Mouse (Mus musculus): ENCODE measurements around the gene Sytl2. TPM values are rescaled to one million over a fixed set of nuclear protein-coding genes. Genes with fewer than 3 reads are reported as not detected.
A peak's percentile ranks its signal among the peaks of the same experiment; 100 is the strongest.

Gene Sytl2
- total RNA-seq, 2 experiments from 2014 or later, result 2.5 to 3.2 TPM

DNA sequence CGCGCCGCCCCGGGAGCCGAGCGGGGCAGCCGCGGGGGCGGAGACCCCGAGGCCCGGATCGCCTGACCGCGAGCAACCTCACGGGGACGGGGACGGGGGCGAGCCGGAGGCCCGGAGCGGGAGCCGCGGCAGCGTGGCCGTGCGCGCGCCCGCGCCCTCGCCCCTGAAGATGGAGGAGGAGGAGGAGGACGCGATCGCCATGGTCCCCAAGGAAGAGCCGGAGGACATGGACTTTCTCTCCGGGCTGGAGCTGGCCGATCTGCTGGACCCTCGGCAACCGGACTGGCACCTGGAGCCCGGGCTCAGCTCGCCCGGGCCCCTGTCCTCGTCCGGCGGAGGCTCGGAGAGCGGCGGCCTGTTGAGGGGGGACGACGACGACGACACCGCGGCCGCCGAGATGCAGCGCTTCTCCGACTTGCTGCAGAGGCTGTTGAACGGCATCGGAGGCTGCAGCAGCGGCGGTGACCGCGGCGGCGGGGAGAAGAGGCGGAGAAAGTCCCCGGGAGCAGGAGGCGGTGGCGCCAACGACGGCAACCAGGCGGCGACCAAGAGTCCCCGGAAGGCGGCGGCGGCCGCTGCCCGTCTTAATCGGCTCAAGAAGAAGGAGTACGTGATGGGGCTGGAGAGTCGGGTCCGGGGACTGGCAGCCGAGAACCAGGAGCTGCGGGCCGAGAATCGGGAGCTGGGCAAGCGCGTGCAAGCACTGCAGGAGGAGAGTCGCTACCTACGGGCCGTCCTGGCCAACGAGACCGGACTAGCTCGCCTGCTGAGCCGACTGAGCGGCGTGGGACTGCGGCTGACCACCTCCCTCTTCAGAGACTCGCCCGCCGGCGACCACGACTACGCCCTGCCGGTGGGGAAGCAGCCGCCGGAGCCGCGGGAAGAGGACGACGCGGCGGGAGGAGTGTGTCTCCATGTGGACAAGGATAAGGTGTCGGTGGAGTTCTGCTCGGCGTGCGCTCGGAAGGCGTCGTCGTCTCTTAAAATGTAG lies 141.3 kb downstream of the Sytl2 start:
- intact Hi-C loops (cut with DNase I), result loop anchor here (1.0 kb wide), 1 partner anchor 32 kb away; no protein-coding TSS in a partner anchor
- peak; percentile 54 for DNase-seq (ENCODE audit: low spot score)

DNA sequence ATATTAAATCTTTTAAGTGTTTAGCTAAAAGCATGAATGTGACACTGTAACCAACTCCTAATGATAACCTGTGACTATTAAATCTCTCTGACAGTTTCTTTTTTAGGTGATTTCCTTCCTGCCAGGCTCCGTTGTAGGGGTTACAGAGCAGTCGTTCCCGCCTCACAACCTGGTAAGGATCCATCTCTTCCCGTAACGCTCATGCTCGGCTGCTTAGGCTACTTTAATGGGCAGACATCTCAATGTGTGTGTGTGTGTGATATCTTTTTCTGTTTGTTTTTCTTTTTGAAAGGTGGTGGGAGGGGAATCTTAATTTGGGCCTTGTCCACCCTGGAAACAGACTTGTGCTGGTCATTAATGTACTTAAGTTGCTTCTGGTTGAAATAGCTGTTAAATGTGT lies 142.2 kb downstream of the Sytl2 start:
- intact Hi-C loops (cut with DNase I), result no loop called here
- DNase-seq (ENCODE audit: low spot score), result no peak

DNA sequence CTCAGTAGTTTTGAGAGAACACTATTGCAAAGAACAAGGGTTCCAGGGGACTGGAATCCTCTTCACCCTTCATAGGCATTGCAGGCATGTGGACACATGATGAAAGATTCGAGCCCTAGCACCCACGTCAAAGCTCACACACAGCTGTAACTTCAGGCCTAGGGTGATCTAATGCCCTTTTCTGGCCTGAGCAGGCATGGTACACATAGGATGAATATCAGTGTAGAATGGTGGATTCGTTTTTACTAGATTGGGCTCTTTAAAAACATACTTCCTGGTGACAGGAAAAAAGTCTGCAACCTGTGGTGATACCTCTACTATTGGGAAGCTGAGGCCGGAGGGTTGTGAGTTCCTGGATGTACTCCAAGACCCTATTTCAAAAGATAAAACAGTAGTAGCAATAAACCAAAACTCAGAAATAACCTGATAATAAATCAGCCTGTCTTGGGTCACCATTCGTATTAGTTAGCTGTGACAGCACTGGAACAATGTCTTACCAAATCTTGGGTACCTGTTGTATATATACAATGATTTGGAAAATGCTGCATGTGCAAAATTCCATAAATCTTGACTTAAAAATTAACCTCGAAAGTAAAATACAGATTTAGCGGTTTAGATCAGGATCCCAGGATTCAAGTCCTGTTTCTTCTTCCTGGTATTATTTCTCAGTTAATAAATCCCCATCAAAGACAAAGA lies 154.2 kb downstream of the Sytl2 start:
- intact Hi-C loops (cut with DNase I), result loop anchor here (2.0 kb wide), 1 partner anchor 21 kb away; the partner anchor contains the start of genes Dlg2 and Tmem126b
- no peak for DNase-seq (ENCODE audit: low spot score)

DNA sequence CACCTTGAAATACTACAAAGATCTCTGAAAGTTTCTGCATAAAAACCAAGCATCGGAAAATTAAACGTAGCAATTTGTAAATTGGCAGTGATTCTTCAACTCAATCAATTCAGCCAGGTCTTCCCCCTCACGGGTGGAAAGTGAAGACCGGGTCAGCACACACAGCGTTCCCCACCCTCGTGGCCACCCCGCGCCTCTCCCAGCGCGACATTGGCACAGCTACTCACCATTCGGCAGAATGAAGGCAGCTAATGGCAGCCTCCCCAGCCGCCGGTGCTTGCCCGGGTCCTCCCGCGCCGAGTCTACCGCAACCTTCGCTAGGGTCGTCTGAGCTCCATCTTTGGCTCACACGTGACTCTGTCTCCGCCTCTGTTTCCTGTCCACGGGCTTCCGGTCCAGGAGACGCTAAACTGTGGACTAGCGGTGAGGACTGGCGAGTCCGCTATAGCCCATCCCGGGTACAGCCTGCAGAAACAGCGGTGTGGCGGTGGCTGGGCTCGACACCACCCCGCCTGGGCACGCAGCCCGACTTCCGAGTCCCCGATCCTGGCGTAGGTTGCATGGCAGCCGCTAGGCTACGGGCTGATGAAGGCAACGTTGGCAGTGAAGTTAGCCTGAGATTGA lies 154.9 kb downstream of the Sytl2 start, which contains the start of gene Tmem126a:
Tmem126a (minus strand) TSS at position 385 of the 624 bp plus-strand sequence.
- intact Hi-C loops (cut with DNase I), result loop anchor here (2.0 kb wide), 1 partner anchor 20 kb away; the partner anchor contains the start of genes Dlg2 and Tmem126b
- peak; percentile 77 for DNase-seq (ENCODE audit: low spot score)

DNA sequence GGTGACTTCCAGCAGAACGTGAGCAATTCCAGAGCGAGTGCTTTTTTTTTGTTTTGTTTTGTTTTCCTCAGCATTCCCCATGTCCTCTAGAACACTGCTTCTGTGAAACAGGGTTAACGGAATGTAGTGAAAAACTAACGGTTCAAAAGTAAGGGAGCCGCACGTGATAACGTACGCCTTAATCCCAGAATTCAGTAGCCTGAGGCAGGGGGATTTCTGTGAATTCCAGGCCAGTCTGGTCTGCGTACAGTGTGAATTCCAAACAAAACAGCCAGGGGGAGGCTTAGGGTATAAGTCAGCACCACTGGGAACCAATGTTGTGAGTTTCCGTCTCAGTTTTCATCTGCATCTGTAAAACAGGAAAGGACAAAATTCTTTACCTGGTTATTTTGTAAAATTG lies 155.5 kb downstream of the Sytl2 start:
- intact Hi-C loops (cut with DNase I), result loop anchor here (2.0 kb wide), 1 partner anchor 19 kb away; the partner anchor contains the start of genes Dlg2 and Tmem126b
- DNase-seq (ENCODE audit: low spot score), result no peak

Other genes starting within 250 kb of the Sytl2 start
- 100 to 1,000 TPM; 116 to 126 TPM for gene Picalm, start 172.0 kb upstream of the Sytl2 start, total RNA-seq (2021)
- gene Ccdc83, start 36.5 kb upstream of the Sytl2 start, total RNA-seq (2021), result under 1 TPM in 1 of 2 experiments, not detected in 1; 0.29 TPM
- gene Ccdc89, start 124.3 kb downstream of the Sytl2 start, total RNA-seq (2021), result under 1 TPM; 0.26 to 0.28 TPM
- 10 to 100 TPM; 20.9 to 22.4 TPM for gene Crebzf, start 140.5 kb downstream of the Sytl2 start, total RNA-seq (2021)
- gene Tmem126a, start 155.0 kb downstream of the Sytl2 start, total RNA-seq (2021), result 100 to 1,000 TPM; 128 TPM
- gene Tmem126b, start 173.7 kb downstream of the Sytl2 start, total RNA-seq (2021), result 10 to 100 TPM; 24.1 to 27.0 TPM
- gene Dlg2, start 174.4 kb downstream of the Sytl2 start, total RNA-seq (2021), result 1 to 10 TPM; 1.0 to 1.9 TPM